Mouse (Mus musculus) hindbrain, embryonic 12.5 days (tissue): ENCODE results near the gene Polr3e. TPM values are rescaled to one million over a fixed set of nuclear protein-coding genes. Genes with fewer than 3 reads are reported as not detected.
A peak's percentile ranks its signal among the peaks of the same experiment; 100 is the strongest.
"Not testable (repeated sequence)": the region's sequence is repeated elsewhere in the genome, so short reads cannot be mapped to it uniquely, and the experiment has no call there.

Source experiments
- ATAC-seq: fragments of 200-750 bp; cut with Nextera tagmentation; 2 replicates; pipeline ENCODE4 v1.8.0; 2017; ENCODE audit warnings: moderate TSS enrichment; ENCODE audit not compliant: low FRiP score
- H3K27ac ChIP-seq: fragments of 300-500 bp; sonication (generic); 2 replicates; pipeline ENCODE4 v1.5.1; 2016; ENCODE audit warnings: mild to moderate bottlenecking
- H3K27me3 ChIP-seq: fragments of 300-500 bp; sonication (generic); 2 replicates; pipeline ENCODE4 v1.6.1; 2016; ENCODE audit warnings: mild to moderate bottlenecking
- H3K36me3 ChIP-seq: fragments of 300-500 bp; sonication (generic); 2 replicates; pipeline ENCODE4 v1.6.1; 2016; ENCODE audit warnings: mild to moderate bottlenecking
- H3K4me1 ChIP-seq: fragments of 300-500 bp; sonication (generic); 2 replicates; pipeline ENCODE4 v1.6.1; 2016
- H3K4me2 ChIP-seq: fragments of 300-500 bp; sonication (generic); replicated peaks from 2 replicates; pipeline ENCODE4 v1.6.1; 2016; ENCODE audit warnings: mild to moderate bottlenecking
- H3K4me3 ChIP-seq: fragments of 300-500 bp; sonication (generic); 2 replicates; pipeline ENCODE4 v1.5.1; 2016; ENCODE audit warnings: mild to moderate bottlenecking
- H3K9ac ChIP-seq: fragments of 300-500 bp; sonication (generic); 2 replicates; pipeline ENCODE4 v1.6.1; 2016; ENCODE audit warnings: mild to moderate bottlenecking, moderate library complexity
- H3K9me3 ChIP-seq: fragments of 300-500 bp; sonication (generic); replicated peaks from 2 replicates; pipeline ENCODE4 v1.6.1; 2016; ENCODE audit warnings: mild to moderate bottlenecking
- WGBS: fragments of 180-500 bp; shearing (Covaris S2); methylation state at CpG from one replicate; pipeline ENCODE4 v1.1.7; 2016; 5-methylcytosine and 5-hydroxymethylcytosine counted together
- polyA plus RNA-seq: library from polyadenylated mRNA; unstranded; fragments of >200 nt; fragmentation: Nextera tagmentation; extraction: Ambion mirVana; gene quantifications from 2 replicates; pipeline ENCODE4 v1.2.1, GENCODE M21; 2016

Polr3e gene
- polyA plus RNA-seq, 1 experiment from 2014 or later = 29.2 TPM

DNA sequence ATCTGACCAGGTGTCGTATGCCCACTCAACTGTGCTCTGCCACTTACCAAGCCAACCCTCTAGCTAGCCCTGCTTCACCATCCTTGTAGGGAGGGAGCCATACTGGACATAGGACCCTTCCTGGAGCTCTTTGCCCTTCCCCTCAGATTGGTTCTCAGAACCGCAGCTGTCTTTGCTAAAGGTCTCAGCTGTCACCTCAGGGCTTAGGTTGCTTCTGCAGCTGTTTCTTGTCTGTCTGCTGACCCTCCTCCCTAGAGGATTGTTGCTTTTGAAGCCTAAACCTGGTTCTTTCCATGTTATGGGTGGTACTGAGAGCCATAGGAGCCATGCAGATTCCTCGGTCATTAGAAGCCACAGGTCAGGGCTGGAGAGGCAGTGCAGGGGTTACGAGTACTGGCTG lies 34.9 kb upstream of the Polr3e start:
- no peaks in the 10 kb centered on the region for H3K4me1 ChIP-seq
- H3K4me3 ChIP-seq = no peak overlapping the region
- H3K4me2 ChIP-seq = no peak overlapping the region
- H3K36me3 ChIP-seq = peaks cover 40% of the 10 kb centered on the region
- WGBS = 81% methylated on average over 4 of the region's 4 CpGs
- H3K9ac ChIP-seq = no peak overlapping the region
- H3K27me3 ChIP-seq = no peaks in the 10 kb centered on the region
- no peak overlapping the region for H3K27ac ChIP-seq
- no peaks in the 10 kb centered on the region for H3K9me3 ChIP-seq
- no peak for ATAC-seq

DNA sequence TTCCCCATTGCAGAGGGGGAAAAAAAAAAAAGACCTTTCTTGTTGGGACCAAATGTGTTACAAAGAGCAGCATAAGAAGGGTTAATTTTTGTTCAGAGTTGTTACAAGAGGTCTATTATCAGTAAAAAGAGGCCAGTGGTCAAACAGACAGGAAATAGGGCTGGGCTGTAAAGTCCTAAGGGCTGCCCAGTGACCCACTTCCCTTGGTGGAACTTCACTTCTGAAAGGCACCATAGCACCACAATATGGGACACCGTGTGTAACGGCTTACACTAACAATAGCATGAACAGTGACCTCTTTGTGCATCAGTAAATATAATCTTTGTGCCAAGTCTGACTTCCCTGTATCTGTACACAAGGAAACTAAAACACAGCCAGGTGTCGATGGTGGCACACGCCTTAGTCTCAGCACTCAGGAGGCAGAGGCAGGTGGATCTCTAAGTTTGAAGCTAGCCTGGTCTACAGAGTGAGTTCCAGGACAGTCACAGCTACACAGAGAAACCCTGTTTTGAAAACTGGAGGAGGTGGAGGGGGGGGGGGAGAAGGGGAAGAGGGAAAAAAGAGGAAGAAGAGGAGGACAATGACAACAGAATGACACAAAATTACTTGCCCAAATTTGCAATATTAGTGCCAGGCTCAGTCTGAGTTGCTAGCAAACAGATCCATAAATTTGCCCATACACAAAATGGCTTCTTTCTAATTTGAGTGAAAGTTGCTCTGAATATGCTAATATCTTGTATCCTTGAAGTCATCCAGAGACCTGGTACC lies 33.8 kb upstream of the Polr3e start:
- no peak for ATAC-seq
- H3K9me3 ChIP-seq = no peaks in the 10 kb centered on the region
- H3K4me2 ChIP-seq = no peak overlapping the region
- no peak overlapping the region for H3K27ac ChIP-seq
- H3K27me3 ChIP-seq = no peaks in the 10 kb centered on the region
- H3K4me1 ChIP-seq = no peaks in the 10 kb centered on the region
- WGBS = 88% methylated on average over 4 of the region's 4 CpGs
- no peak overlapping the region for H3K4me3 ChIP-seq
- H3K36me3 ChIP-seq = peaks cover 40% of the 10 kb centered on the region
- no peak overlapping the region for H3K9ac ChIP-seq

DNA sequence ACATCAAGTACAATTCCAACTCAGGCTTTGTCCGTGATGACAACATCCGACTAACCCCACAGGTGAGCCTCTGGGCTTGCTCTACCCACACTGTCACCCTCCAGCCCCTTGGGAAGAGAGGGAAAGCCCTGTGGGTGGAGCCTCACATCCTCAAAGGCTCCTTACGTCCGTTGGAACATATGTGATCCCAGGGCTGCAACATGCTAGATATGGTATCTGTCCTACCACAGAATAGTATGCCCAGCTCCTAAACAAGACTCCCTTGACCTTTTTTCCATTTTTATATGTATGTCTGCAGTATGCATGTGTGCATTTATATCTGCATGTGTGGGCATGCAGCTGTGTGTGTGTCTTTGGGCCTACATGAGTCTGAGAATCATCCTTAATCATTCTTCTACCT lies 32.8 kb upstream of the Polr3e start:
- H3K27ac ChIP-seq = no peak overlapping the region
- no peaks in the 10 kb centered on the region for H3K4me1 ChIP-seq
- peaks cover 43% of the 10 kb centered on the region for H3K36me3 ChIP-seq
- no peak overlapping the region for H3K9ac ChIP-seq
- 91% methylated on average over 4 of the region's 4 CpGs for WGBS
- H3K4me2 ChIP-seq = no peak overlapping the region
- no peak for ATAC-seq
- H3K9me3 ChIP-seq = no peaks in the 10 kb centered on the region
- no peak overlapping the region for H3K4me3 ChIP-seq
- H3K27me3 ChIP-seq = no peaks in the 10 kb centered on the region

DNA sequence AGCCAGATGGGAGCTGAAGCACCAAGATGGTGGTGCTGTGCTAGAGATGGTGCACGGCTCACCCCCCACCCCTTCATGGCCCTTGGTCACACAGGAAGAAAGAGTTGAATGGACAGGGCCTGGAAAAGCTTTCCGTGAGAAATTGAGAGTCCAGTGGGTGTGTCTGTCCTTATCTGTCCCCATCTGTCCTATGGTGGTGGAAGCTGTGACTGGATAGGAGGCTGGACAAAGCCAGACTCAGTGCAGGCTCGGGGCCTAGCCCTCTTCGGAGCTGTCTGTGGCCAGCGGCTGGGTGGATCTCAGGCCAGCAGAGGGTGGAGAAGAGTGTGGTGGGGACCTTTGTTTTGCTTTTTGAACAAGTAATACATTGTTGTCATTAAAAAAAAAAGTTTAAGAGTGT lies 24.4 kb upstream of the Polr3e start:
- H3K36me3 ChIP-seq = peaks cover 18% of the 10 kb centered on the region; the same call in 1 of the 2 replicates
- no peak overlapping the region for H3K4me2 ChIP-seq
- no peak for ATAC-seq
- no peaks in the 10 kb centered on the region for H3K9me3 ChIP-seq
- H3K4me3 ChIP-seq = no peak overlapping the region
- WGBS = 78% methylated on average over 5 of the region's 5 CpGs
- no peak overlapping the region for H3K27ac ChIP-seq
- H3K27me3 ChIP-seq = no peaks in the 10 kb centered on the region
- H3K9ac ChIP-seq = no peak overlapping the region
- H3K4me1 ChIP-seq = no peaks in the 10 kb centered on the region

DNA sequence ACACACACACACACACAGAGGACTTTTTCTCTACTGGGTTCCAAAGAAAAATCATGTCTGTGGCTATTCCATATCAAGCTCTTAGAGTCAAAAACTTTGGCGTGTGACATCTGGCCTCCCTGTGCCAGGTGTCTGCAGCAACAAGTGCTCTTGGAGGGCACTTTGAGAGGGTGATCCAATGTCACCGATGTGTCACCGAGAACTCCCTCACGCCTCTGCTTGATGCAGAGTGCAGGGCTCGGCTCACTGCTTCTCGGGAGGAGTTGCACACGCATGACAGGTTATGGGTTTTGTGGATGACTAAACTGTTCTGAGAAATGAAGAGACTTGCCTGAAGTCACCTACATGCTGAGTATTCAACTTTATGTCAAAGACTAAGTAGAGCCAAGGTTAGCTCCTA lies 20.5 kb upstream of the Polr3e start:
- Histone ChIP-seq H3K4me2 (no peak overlapping the region), H3K4me3 (no peak overlapping the region), H3K36me3 (peaks cover 17% of the 10 kb centered on the region), H3K4me1 (peaks cover 2% of the 10 kb centered on the region; the same call in 1 of the 2 replicates), H3K27ac (no peak overlapping the region), H3K9ac (no peak overlapping the region), H3K9me3 (no peaks in the 10 kb centered on the region), H3K27me3 (no peaks in the 10 kb centered on the region)
- 92% methylated on average over 7 of the region's 7 CpGs for WGBS
- ATAC-seq = no peak

DNA sequence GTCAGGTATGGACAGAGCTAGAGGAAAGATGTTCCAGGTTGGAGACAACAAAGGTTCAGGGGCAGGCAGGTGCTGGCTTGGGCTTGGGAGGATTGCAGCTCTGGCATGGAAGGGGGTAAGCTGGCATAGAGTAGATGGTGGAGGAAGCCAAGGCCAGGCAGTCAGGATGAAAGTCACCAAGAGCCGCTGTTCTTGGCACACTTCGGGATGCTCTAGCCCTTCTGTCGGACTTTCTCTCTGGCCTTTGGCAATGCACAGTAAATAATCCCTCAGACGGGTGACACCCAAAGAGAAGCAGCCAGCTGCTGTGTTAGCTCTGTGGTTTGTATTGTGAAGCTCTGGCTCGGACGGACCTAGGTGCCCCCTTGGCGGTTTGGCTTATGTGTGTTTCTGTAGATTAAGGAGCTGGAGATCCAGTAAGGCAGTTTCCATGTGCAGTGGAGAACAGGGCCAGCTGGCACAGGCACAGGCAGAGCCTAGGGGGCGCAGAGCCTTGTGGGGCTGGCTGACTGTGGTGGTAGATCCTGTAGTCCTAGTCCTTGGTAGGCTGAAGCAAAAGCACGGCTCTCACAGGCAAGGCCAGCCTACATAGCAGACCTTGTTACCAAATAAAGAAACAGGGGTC lies 19.7 kb upstream of the Polr3e start:
- no peak overlapping the region for H3K9ac ChIP-seq
- no peaks in the 10 kb centered on the region for H3K27me3 ChIP-seq
- H3K4me1 ChIP-seq = peaks cover 4% of the 10 kb centered on the region
- no peak overlapping the region for H3K4me2 ChIP-seq
- no peak overlapping the region for H3K27ac ChIP-seq
- no peak for ATAC-seq
- no peak overlapping the region for H3K4me3 ChIP-seq
- no peaks in the 10 kb centered on the region for H3K9me3 ChIP-seq
- 93% methylated on average over 9 of the region's 9 CpGs for WGBS
- H3K36me3 ChIP-seq = peaks cover 15% of the 10 kb centered on the region

DNA sequence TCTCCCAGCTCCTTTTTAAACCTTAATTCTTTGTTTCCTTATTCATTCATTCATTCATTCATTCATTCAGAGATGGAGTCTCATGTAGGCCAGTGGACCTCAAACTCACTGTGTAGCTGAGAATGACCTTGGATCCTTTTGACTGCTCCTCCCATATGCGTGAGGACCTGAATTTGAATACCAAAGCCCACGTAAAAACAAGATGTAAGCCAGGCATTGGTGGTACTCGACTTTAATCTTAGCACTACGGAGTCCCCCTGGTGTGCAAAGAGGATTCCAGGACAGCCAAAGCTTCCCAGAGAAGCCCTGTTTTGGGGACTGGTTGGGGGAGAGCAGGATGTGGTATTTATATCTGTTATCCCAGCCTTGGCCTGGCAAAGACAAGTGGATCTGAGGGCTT lies 17.4 kb upstream of the Polr3e start:
- no peak overlapping the region for H3K4me2 ChIP-seq
- no peak overlapping the region for H3K9ac ChIP-seq
- H3K27me3 ChIP-seq = no peaks in the 10 kb centered on the region
- no peak overlapping the region for H3K27ac ChIP-seq
- peaks cover 15% of the 10 kb centered on the region for H3K36me3 ChIP-seq
- peaks cover 8% of the 10 kb centered on the region for H3K4me1 ChIP-seq
- H3K4me3 ChIP-seq = no peak overlapping the region
- no peak for ATAC-seq
- WGBS = 62% methylated on average over 4 of the region's 4 CpGs
- no peaks in the 10 kb centered on the region for H3K9me3 ChIP-seq

DNA sequence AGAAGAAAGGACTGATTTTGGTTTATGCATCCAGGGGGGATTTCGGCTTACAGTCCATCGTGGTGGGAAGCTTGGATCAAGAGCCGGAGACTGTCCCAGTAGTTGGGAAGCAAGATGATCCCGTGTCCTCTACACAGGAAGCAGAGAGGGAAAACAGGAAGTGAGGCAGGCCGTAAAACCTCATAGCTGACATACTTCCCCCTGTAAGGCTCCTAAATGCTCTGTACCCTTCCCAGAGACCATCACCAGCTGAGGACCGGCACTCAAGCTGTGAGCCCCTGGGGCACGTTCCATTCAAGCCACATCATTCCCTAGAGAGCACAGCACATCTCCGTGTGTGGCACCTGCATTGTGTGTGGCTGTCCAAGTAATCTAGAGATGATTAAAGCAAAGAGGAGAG lies 15.8 kb upstream of the Polr3e start:
- no peaks in the 10 kb centered on the region for H3K9me3 ChIP-seq
- no peak overlapping the region for H3K9ac ChIP-seq
- H3K36me3 ChIP-seq = peaks cover 9% of the 10 kb centered on the region
- WGBS = 54% methylated on average over 8 of the region's 8 CpGs
- 0 out of 2 replicates have a peak overlapping the region, but pooled peaks have one; percentile 46 for H3K27ac ChIP-seq
- 0 out of 2 replicates have a peak, but pooled peaks have one; percentile 35 for ATAC-seq
- no peak overlapping the region for H3K4me2 ChIP-seq
- no peaks in the 10 kb centered on the region for H3K27me3 ChIP-seq
- no peak overlapping the region for H3K4me3 ChIP-seq
- peaks cover 8% of the 10 kb centered on the region for H3K4me1 ChIP-seq

DNA sequence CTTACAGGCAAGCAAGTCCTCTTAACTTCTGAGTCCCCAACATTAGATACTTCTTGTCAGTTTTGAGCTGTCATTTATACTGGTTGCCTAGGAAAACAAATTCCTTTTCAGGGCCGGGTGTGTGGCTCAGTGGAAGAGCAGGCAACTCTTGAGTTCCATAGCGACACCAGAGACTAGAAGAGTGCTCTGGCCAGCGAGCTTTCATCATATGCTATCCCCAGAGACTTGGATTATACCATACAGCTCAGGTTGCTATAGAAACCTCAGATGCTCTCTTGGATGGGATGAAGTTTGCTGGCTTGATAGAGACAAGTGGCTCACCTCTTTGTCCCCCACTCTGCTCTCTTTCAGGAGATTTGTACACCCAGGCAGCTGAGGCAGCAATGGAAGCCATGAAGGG lies 14.6 kb upstream of the Polr3e start:
- ATAC-seq = no peak
- WGBS = 36% methylated on average over 3 of the region's 3 CpGs
- peaks cover 9% of the 10 kb centered on the region for H3K36me3 ChIP-seq
- no peak overlapping the region for H3K27ac ChIP-seq
- H3K4me2 ChIP-seq = no peak overlapping the region
- no peaks in the 10 kb centered on the region for H3K9me3 ChIP-seq
- no peaks in the 10 kb centered on the region for H3K27me3 ChIP-seq
- H3K9ac ChIP-seq = no peak overlapping the region
- H3K4me3 ChIP-seq = no peak overlapping the region
- peaks cover 8% of the 10 kb centered on the region for H3K4me1 ChIP-seq

DNA sequence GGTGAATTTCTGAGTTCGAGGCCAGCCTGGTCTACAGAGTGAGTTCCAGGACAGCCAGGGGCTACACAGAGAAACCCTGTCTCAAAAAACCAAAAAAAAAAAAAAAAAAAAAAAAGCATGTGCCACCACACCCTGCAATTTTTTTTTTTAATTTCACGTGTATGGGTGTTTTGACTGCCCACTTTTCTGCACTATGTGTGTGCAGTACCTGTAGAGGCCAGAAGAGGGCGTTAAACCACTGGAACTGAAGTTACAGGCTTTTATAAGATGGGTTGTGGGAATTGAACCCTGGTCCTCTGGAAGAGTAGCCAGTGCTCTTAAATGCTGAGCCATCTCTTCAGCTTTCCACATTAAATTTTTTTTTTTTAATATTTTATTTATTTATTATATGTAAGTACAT lies 7.4 kb upstream of the Polr3e start:
- not testable (repeated sequence) for H3K36me3 ChIP-seq, H3K4me1 ChIP-seq, H3K4me2 ChIP-seq, H3K27ac ChIP-seq, H3K27me3 ChIP-seq, H3K9me3 ChIP-seq, H3K9ac ChIP-seq, ATAC-seq, H3K4me3 ChIP-seq
- WGBS = 70% methylated on average over 3 of the region's 3 CpGs

DNA sequence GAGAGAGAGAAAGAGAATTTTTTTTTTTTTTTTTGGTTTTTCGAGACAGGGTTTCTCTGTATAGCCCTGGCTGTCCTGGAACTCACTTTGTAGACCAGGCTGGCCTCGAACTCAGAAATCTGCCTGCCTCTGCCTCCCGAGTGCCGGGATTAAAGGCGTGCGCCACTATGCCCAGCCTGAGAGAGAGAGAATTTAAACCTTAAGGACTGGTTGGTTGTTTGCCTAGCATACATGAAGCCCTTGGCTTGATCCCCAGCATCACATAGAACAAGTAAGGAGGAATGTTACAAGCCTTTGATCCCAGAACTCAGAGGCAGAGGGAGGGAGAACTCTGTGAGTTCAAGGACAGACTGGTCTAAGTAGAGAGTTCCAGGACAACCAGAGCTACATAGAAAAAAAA lies 6.3 kb upstream of the Polr3e start:
- H3K27ac ChIP-seq, H3K27me3 ChIP-seq, H3K36me3 ChIP-seq, H3K9ac ChIP-seq, H3K9me3 ChIP-seq, ATAC-seq, H3K4me2 ChIP-seq, H3K4me1 ChIP-seq, H3K4me3 ChIP-seq: not testable (repeated sequence)
- 89% methylated on average over 6 of the region's 6 CpGs for WGBS

DNA sequence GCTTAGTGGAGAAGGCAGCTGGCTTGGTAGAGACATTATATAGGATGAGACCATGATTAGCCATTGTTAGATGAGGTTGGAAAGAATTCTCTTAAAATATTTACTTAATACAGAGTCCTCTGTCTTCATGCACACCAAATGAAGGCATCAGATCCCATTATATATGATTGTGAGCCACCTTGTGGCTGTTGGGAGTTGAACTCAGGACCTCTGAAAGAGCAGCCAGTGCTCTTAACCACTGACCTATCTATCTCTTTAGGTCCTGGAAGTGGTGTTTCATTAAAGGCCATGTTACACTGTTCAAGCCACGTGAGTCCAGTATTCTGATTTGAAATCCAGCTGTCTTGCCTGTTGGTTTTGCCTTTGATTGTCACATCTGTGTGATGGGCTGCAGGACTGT lies 4.2 kb upstream of the Polr3e start:
- H3K4me1 ChIP-seq = 0 out of 2 replicates have a peak, but pooled peaks cover under 1% of the 10 kb centered on the region

More for the DNA sequence above, 4.2 kb upstream of the Polr3e start:
- WGBS = 40% methylated on average over 1 of the region's 1 CpGs
- Histone ChIP-seq H3K36me3 (no peaks in the 10 kb centered on the region), H3K27ac (no peak overlapping the region), H3K4me3 (no peak overlapping the region), H3K27me3 (no peaks in the 10 kb centered on the region), H3K4me2 (no peak overlapping the region), H3K9me3 (no peaks in the 10 kb centered on the region), H3K9ac (no peak overlapping the region)
- ATAC-seq = no peak
